Mouse (Mus musculus) fat pad, adult 2 months (tissue): ENCODE data around the gene Dclk3.

Source experiments
- DNase-seq: peaks from one replicate; pipeline ENCODE4 v3.0.0-alpha.2; 2011; ENCODE audit warnings: low read depth, low spot score; ENCODE audit errors: extremely low read depth

Gene Dclk3

DNA sequence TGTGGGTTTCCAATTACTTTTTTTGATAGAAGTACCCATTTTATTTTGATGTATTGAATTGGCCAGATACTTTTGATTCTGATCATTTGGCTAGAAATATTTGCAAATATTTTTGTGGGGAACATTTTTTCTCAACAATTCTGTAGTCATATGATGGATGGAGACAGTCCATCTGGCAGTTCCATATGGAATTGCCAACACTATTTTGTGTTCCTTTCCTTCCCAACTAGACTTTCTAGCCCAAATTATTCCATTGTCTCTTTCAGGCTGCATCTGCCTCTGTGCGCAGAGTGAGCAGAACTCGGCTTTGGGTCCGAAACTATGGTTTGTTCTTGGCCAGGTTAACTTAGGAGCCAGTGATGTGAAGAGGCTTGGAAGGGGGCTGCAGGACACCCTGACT, 42.1 kb downstream of the Dclk3 start:
- no peak for DNase-seq

DNA sequence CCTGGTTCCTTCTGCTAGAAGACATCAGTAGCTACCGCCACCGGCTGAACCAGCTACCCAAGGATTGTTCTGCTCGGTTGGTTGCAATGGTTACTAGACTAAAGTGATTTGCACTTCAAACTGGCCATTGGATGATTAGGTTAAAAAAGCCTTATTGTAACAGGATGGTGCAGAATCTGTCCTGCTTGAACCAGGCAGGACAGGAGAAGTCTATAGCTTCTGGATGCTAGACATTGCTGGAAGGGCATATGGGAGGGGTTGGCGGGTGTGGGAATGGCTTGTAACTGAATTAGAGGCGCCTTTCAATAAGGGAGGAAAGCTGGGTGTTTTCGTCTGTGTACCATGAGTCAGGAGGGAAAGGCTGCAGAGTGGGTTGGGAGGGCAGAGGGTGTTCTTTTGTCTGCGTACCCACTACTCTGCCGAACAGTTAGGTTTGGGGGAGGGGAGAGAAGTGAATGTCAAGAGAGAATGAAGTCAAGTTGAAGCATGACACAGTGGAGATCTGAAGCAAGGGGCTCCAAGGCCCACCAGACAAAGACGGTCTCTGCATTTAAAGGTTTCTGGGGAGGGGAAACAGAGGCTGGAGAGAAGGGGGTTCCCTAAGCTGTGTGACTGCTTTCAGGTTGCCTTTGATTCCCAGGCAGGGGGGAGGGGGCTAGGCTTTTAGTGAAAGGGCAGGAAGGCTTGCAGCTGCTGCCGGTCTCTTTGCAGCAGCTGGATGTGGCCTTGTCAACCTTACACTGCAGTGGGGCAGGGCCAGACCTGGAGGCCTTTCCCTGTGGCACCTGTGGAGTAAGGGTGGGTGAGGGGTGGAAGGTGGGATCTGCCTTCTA, 48.0 kb downstream of the Dclk3 start:
- DNase-seq, result no peak

DNA sequence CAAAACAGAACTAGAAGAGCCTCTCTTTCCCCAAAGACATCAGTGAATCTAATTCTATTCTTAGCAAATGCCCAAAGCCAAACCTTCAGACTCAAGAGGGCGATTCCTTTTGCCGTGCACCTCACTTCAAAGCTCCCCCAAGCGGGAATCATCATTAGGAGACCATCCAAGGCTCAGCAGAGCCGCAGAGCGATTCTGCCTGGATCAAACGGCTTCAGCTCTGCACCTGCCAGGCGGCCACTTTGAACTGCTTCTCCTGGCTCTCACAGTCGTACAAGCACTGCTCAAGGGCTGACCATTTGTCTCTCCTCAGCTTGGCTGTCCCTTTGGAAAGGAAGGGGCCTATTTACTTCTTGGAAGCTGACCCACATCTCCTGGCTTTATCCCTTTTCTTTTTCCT, 51.7 kb downstream of the Dclk3 start:
- no peak for DNase-seq

DNA sequence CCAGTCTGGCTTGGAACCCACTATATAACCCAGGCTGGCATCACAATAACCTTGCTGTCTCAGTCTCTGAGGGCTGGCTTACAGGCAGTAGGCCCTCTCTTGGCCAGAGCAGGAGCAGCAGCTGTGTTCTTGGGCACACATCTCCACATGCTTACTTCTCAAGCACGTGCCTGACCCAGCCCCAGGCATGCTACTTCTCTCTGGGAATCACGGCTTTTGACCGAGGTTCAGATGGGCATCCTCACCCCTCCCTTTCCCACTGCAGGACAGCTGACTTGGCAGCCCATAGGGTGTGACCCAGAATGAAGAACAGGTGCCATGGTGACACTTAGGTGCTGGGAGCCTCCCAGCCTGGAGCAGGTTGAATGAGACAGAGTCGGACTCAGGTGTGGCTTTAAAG, 52.4 kb downstream of the Dclk3 start:
- no peak for DNase-seq

DNA sequence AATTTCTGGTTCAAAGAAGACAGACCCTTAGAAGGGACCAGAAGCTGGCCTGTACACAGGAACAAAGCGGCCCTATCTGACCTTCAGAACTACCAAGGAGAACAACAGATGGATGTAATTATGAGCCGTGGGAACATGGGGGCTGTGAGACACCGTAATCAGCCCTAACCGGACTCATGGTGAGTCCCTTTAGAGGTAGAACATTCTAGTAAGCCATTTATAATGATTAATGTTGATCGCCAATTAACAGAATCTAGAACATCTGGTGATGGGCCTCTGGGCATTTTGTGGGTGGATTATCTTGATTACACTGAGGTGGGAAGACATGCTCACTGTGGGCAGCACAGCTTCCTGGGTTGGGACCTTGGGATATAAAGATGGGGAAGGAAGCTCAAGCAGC, 54.6 kb downstream of the Dclk3 start:
- DNase-seq, result no peak

DNA sequence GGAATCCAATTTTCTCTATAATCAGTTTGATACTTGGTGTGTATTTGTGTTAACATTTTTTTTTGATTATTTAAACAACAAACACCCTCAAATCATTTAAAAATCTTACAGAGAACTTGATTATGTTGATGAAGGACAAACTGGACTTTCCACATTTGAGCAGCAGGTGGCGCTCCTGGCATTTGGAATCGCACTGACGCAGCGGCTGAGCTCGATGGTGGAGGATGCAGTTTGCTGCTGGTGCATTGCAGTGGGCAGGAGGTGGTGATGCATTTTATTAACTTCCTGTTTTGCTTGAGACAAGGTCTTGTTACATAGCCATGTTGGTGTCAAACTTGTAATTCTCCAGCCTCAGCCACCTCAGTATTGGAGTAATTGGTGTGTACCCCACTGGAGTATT, 56.7 kb downstream of the Dclk3 start:
- no peak for DNase-seq

DNA sequence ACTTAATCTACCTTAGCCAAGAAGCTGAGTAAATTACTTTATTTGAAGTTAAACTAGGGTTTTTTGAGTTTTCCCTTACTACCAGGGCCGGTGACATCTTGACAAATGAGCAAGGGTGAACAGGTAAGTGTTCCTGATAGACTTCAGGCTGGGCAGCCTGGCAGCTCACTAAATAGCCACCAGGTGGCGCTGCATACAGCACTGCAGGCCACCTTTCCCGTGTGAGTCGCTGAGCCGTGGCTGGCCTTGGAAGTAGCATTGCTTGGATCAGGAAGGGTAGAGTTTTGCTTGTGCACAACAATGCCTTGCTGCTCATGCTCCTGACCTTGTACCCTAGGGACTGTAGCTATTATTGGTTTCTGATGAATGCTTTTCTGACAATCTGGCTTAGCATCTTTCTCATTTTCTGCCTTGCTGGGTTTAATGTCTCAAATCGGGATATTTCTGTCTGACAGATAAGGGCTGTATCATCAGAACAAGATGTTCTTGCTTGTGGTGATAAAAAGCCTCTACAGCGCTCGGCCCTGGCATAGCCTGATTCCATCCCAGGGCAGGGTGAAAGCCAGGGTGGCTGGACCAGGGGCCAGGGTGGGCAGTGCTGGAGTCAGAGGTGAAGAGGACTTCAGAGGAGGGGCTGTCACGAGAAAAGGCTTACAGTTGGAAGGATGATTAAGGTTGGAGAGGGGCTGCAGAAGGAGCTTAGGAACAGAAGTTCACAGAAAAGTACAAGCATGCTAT, 58.4 kb downstream of the Dclk3 start:
- no peak for DNase-seq

DNA sequence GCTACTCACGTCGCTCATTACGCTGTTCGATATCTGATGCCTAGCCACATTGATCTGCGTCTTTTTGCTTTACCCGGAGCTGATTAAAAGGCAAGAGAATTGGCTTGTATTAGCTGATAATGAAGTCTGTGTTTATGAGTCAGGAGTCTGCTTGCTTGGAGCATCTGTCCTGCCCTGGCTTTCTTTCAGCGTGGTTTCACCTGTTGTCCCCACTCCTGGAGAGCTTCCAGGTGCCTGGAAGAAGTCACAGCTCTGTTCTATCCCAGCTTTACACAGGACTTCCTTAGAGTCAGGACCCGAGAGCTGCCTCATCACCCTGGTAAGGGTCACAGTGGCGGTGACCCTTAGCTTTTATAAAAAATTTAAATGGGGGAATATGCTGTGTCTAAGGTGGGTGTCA, 61.3 kb downstream of the Dclk3 start:
- no peak for DNase-seq

DNA sequence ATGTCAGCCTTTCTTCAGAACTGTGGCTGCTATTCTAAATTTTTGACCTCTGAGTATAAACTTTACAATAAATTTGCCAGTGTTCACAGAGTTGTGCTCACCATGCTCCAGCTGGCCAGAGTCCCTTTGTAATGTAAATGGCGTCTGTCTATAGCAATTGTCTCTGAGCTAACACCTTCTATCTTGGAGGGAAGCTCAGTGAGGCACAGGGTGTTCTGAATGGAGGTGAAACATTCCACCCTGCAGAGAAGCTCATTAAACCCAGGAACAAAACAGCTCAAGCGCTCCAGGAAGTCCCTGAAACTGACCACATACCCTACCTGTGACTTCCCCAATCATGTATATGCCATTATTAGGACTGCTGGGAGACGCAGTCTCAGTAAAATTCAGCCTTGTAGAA, 67.2 kb downstream of the Dclk3 start:
- no peak for DNase-seq

DNA sequence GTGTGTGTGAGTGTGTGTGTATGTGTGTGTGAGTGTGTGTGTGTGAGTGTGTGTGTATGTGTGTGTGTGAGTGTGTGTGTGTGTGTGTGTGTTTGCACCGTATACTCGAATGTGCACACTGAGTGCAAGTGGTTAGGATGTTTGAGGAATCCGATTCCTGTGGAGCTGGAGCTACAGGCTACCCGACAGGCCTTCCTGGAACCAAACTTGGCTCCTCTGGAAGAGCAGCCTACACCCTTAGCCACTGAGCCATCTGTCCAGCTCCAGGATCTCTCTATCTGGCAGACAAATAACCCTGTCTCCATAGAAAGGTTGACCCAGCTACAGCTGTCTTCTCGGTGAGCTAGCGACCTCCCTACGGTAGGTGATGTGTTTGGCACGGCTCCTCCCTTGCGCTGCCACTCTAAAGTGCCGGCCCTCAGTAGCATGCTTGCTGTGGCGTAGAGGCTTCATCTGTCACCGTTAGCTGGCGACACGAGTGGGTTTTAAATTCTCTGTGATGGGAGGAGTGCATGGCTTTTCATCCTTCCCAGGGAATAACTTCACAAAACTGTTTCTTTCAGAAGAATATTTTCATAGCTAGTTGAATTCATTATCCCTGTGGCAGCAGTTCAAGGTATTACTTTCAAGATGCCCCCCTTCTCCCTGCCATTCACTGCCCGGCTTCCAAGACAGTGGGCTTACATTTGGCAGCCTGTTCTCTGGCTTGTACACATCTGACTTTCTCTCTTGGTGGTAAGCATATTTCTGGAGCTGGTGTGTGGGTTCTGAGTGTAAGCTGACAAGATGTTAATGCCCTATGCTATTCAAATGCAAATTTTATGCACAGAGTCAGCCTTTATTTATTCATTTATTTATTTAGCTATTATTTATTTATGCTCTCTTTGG, 75.9 kb downstream of the Dclk3 start:
- DNase-seq, result no peak

DNA sequence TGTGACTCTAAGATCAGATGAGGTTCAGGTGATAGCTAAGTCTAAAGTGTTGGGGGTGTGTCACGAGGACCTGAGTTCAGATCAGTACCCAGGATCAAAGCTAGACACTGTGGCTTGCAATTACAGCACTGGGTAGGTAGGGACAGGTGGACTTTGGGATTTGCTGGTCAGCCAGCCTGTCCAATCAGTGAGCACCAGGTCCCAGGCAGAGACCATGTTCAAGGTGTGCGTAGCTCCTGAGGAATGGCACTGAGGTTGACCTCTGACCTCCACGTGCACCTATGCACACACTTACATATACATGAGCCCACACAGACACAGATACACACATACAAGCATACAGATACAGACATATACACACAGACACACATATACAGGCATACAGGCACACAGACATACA, 76.7 kb downstream of the Dclk3 start:
- DNase-seq, result no peak

DNA sequence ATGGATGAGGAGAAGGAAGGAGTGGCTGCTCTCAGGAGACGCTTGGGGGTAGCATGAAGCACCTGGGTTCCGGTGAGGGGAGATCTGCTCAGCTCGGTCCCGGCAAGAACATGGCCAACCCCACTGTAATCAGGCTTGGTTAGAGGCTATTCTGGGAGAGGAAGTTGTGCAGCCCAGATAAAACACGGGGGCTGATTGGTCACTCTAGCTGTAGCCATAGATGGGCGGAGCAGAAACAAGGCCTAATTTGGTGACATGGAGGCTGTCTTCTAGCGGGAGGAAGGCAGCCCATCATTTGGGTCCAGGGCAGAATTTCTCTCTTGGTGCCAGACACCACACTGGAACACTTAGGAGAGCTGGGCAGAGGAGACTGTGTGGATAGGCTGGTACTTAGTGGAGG, 83.3 kb downstream of the Dclk3 start:
- DNase-seq, result no peak

DNA sequence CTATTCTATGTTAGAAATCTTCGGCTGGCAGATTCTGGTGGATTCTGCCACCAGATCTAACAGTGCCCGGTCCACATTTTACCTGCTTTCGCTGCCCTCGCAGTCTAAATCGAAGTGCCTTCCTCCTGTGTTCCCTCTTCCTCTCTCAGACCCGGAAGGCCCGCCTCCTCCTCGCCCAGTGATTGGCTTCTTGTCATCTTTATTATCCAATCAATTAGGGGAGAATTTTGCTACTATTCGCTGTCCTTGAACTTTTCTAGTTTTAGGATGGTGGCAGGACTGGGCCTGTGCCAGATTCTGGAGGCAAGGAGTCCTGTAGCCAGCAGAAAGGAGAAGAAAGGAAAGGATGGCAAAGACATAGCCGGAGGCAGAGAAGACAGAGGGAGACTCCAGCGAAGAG, 84.2 kb downstream of the Dclk3 start:
- DNase-seq, result no peak

DNA sequence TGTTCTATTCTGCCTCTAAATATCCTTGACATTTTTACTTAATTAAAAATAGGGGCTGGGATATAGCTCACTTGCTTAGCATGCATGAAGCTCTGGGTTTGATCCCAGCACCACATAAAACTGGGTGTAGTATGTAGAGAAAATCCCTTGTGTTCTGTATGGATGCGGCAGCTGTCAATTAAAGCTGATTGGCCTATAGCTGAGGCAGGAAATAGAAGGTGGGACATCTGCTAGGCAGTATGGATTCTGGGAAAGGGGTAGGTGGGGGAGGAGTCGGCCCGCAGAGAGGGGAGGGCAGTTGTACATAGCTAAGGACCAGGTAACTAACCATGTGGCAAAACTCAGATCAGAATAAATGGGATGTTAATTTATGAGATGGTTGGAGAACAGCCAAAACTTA, 85.0 kb downstream of the Dclk3 start:
- DNase-seq, result no peak

DNA sequence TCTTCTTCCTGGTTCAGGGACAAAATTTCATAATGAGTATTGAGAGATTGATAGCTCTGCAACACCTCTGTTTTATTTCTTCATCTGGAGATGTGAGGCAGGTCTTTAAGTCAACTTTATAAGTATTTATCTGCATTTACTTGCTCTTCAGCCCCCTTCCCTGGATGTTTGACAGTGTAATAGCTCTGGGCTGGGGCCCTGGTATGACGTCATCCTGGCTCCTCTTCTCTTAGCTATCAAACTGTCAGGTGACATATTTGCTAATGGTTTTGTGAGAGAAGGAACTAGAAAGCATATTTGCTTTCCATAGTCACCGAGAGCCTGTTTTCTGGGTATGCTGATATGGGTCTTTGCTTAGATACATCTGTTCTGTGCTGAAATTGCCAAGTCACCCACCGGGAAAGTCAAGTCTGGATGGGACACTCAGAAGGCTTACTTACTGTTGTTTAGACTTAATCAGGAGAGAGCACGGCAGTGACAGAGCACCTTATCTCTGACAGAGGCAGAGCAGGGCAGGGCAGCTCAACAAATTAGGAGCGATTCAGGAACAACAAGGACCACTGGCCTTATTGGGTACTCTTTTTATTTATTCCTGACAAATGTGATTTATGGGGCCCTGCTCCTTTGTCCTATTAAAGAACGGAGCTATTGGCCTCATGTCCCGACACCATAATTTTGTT, 96.0 kb downstream of the Dclk3 start:
- no peak for DNase-seq

DNA sequence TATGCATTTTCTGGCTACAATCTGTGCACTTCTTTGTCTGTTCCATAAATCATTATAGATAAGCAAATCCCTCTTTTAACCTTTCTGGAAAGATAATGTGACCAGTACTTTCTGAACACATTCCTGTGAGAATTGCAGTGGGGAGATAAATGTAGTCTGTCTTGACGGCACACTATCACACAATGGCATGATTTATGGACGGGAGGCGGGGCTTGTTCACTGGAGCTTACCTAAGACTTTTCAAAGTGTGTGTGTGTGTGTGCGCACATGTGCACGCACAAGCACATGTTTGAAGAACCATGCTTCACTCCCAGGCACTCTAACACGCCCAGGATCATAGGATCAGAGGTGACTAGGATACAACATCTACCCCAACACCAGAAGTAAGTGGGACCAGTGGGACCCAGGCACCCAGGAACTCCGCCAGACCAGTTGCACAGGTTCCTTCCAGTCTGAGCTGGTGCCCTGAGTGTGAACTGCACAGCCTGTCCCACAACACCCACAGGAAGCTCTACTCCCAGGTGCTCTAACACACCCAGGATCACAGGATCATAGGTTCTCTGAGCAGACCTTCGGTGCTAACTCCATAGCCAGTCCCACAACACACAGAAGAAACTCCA, 96.7 kb downstream of the Dclk3 start:
- DNase-seq, result no peak
